Mouse (Mus musculus): ENCODE measurements around the gene Galm. TPM values are rescaled to one million over a fixed set of nuclear protein-coding genes. Genes with fewer than 3 reads are reported as not detected.

Gene Galm
- polyA plus RNA-seq, 1 experiment from 2014 or later: 16.4 TPM

DNA sequence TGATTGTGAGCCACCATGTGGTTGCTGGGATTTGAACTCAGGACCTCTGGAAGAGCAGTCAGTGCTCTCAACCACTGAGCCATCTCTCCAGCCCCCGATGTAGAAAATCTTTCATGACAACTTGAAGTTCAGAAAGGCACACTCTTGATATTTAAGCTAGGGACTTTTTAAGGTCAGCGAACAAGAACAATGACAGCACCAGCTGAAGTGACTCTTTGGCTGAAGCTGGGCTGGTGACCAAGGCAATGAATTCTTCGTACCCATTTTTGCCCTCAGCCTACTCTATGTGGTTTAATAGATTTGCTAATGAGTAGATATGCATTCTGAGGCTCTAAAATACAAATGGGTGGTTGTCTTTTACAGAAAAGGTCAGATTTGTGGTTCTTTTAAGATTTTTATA is 6.9 kb upstream of the Galm start:
- Histone ChIP-seq H3K4me3 (ENCODE audit: low read length) (no peak overlapping the region), H3K27ac (ENCODE audit: low read depth, low read length) (no peak overlapping the region), H3K9ac (ENCODE audit: low read depth, low read length) (no peak overlapping the region), H3K27me3 (ENCODE audit: control insufficient read depth, insufficient read depth, low read length) (no peaks in the 10 kb centered on the region), H3K9me3 (ENCODE audit: control insufficient read depth, low read length) (no peaks in the 10 kb centered on the region), H3K4me1 (ENCODE audit: control insufficient read depth, insufficient read depth, low read length) (no peaks in the 10 kb centered on the region), H3K4me2 (replicated peaks; ENCODE audit: low read depth, low read length) (no peak overlapping the region), H3K36me3 (ENCODE audit: control insufficient read depth, insufficient read depth, low read length) (no peaks in the 10 kb centered on the region)
- WGBS: 88% methylated on average over 3 of the region's 3 CpGs
- ATAC-seq (ENCODE audit: low FRiP score, low TSS enrichment): no peak

DNA sequence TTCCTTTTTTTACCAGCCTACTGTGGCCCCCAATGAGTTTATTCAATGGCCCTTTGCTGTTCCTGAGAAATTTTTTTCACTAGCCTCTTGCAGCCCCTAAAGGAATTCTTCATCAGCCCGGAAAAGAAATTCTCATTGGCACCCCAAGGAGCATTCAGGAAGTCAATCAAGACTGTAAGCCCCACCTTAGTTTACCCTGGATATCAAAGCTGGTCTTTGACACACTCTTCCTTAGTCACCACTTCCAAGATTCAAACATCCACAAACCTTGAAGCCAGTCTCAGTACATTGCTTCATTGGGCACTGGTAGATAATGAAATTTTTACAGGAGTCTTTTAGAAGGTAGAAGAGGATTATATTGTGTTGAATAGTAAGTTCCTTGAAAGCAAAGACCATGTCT is 5.4 kb upstream of the Galm start:
- Histone ChIP-seq H3K4me1 (ENCODE audit: control insufficient read depth, insufficient read depth, low read length) (no peaks in the 10 kb centered on the region), H3K27me3 (ENCODE audit: control insufficient read depth, insufficient read depth, low read length) (no peaks in the 10 kb centered on the region), H3K9ac (ENCODE audit: low read depth, low read length) (no peak overlapping the region), H3K4me3 (ENCODE audit: low read length) (no peak overlapping the region), H3K27ac (ENCODE audit: low read depth, low read length) (no peak overlapping the region), H3K36me3 (ENCODE audit: control insufficient read depth, insufficient read depth, low read length) (no peaks in the 10 kb centered on the region), H3K4me2 (replicated peaks; ENCODE audit: low read depth, low read length) (no peak overlapping the region), H3K9me3 (ENCODE audit: control insufficient read depth, low read length) (no peaks in the 10 kb centered on the region)
- WGBS: 63% methylated on average over 1 of the region's 1 CpGs
- no peak for ATAC-seq (ENCODE audit: low FRiP score, low TSS enrichment)

DNA sequence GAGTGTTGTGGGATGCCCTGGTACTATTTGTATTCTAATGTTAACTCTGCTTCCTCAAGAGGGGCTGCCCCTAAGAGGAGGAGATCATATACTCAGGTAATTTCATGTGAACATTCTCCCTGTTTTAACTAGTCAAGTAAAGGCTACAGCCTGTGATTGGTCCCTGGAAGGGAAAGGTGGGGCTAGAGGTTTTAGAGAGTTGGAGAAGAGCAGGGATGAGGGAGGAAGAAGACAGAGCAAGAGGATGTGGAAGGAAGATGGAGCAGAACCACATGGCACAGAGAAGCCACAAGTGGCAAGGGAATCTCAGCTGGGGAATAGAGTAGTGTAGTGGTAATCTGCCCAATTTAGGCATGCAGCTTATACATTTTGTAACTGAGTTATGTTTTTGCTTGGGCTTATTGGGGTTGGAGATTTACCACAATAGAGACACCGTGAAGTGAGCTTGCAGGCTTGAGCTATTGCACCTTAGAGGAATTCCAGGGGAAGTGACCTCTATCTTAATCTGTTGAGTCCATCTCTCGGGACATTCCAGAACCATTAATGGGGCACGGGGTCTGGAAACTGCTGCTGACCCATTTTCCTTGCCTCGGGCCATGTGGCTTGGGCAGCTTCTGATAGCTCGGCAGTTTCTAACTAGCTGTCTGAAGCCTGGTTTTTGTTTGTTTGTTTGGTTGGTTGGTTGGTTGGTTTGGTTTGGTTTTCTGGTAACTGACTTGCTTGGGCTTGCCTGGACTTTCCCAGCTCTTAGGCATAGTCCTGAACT is 2.1 kb upstream of the Galm start:
- no peak overlapping the region for H3K4me2 ChIP-seq (replicated peaks; ENCODE audit: low read depth, low read length)
- H3K9me3 ChIP-seq (ENCODE audit: control insufficient read depth, low read length): no peaks in the 10 kb centered on the region
- H3K4me1 ChIP-seq (ENCODE audit: control insufficient read depth, insufficient read depth, low read length): peaks cover 7% of the 10 kb centered on the region; the same call in 1 of the 2 replicates
- H3K27me3 ChIP-seq (ENCODE audit: control insufficient read depth, insufficient read depth, low read length): no peaks in the 10 kb centered on the region
- 69% methylated on average over 5 of the region's 5 CpGs for WGBS
- no peak overlapping the region for H3K27ac ChIP-seq (ENCODE audit: low read depth, low read length)
- no peak overlapping the region for H3K4me3 ChIP-seq (ENCODE audit: low read length)
- no peak overlapping the region for H3K9ac ChIP-seq (ENCODE audit: low read depth, low read length)
- no peak for ATAC-seq (ENCODE audit: low FRiP score, low TSS enrichment)
- H3K36me3 ChIP-seq (ENCODE audit: control insufficient read depth, insufficient read depth, low read length): no peaks in the 10 kb centered on the region

DNA sequence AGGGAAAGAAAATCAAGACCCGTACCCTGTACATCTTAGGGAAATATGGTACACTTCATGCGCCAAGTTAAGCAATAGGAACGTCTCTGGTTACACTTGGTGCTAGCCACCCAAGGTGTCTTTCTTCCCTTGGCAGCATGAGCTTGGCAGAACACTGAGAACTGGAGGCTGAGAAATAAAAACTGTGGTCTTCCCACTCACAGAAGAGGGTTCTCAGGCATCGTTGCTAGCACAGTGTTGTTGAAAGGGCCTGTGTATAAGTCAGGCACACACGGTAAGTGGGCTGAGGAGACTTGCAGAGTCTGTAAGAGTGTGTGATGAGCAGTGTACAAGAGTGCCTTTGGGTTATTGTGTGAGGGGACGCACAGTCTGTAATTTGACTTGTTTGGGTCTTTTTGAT is 1.1 kb upstream of the Galm start:
- H3K27me3 ChIP-seq (ENCODE audit: control insufficient read depth, insufficient read depth, low read length): no peaks in the 10 kb centered on the region
- no peaks in the 10 kb centered on the region for H3K36me3 ChIP-seq (ENCODE audit: control insufficient read depth, insufficient read depth, low read length)
- no peak overlapping the region for H3K27ac ChIP-seq (ENCODE audit: low read depth, low read length)
- H3K4me2 ChIP-seq (replicated peaks; ENCODE audit: low read depth, low read length): no peak overlapping the region
- 88% methylated on average over 6 of the region's 6 CpGs for WGBS
- H3K9me3 ChIP-seq (ENCODE audit: control insufficient read depth, low read length): no peaks in the 10 kb centered on the region
- no peak overlapping the region for H3K4me3 ChIP-seq (ENCODE audit: low read length)
- peaks cover 7% of the 10 kb centered on the region; the same call in 1 of the 2 replicates for H3K4me1 ChIP-seq (ENCODE audit: control insufficient read depth, insufficient read depth, low read length)
- no peak overlapping the region for H3K9ac ChIP-seq (ENCODE audit: low read depth, low read length)
- ATAC-seq (ENCODE audit: low FRiP score, low TSS enrichment): no peak

DNA sequence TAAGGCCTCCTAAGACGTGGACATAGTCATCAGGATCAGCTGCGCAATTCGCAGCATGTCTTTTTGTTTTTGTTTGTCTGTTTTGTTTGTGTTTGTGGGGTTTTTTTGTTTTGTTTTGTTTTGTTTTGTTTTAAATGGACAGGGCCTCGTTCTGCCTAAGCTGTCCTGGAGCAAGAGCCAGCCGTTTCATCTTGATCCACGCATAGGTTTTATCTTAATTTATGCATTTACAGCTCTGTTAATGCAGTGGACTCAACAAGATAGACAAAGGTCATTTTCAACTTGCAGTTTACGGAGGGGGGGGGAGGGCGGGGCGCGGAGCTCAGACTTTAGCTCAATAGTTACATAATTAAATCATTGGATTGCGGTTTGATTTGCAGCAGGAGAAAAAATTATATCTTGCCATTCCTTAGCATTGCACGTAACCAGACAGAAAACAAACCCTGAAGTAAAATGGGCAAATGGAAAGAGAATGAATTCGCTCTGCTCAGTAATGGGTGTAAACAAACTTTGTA is 1.3 kb downstream of the Galm start:
- peaks cover 7% of the 10 kb centered on the region; the same call in 1 of the 2 replicates for H3K4me1 ChIP-seq (ENCODE audit: control insufficient read depth, insufficient read depth, low read length)
- H3K27ac ChIP-seq (ENCODE audit: low read depth, low read length): no peak overlapping the region
- WGBS: 78% methylated on average over 13 of the region's 13 CpGs
- peak overlapping the region; percentile 79; the same call in 1 of the 2 replicates for H3K4me2 ChIP-seq (replicated peaks; ENCODE audit: low read depth, low read length)
- no peaks in the 10 kb centered on the region for H3K9me3 ChIP-seq (ENCODE audit: control insufficient read depth, low read length)
- no peaks in the 10 kb centered on the region for H3K27me3 ChIP-seq (ENCODE audit: control insufficient read depth, insufficient read depth, low read length)
- H3K36me3 ChIP-seq (ENCODE audit: control insufficient read depth, insufficient read depth, low read length): no peaks in the 10 kb centered on the region
- H3K9ac ChIP-seq (ENCODE audit: low read depth, low read length): peak overlapping the region; percentile 72; the same call in 1 of the 2 replicates
- ATAC-seq (ENCODE audit: low FRiP score, low TSS enrichment): no peak
- no peak overlapping the region; the same call in 1 of the 2 replicates for H3K4me3 ChIP-seq (ENCODE audit: low read length)

DNA sequence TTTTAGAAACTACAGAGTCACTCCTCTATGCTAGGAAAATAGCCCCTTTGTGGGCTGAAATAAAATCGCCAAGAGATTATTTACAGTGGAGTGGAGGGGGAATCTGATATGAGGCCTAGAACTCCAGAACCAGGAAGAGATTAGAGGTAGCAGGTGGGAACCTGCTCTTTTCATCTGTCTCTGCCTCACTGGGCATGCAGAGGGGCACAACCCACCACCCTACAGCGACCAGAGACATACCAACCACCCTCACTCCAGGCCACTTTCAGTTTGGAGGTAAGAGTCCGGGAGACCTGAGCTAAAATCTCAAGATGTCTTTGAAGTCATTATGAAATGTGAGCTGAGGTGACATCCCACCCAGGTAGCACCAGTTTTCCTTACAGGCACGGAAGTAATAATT is 2.1 kb downstream of the Galm start:
- no peaks in the 10 kb centered on the region for H3K27me3 ChIP-seq (ENCODE audit: control insufficient read depth, insufficient read depth, low read length)
- no peak overlapping the region for H3K27ac ChIP-seq (ENCODE audit: low read depth, low read length)
- H3K4me1 ChIP-seq (ENCODE audit: control insufficient read depth, insufficient read depth, low read length): peaks cover 7% of the 10 kb centered on the region; the same call in 1 of the 2 replicates
- no peak overlapping the region for H3K4me2 ChIP-seq (replicated peaks; ENCODE audit: low read depth, low read length)
- no peak overlapping the region for H3K4me3 ChIP-seq (ENCODE audit: low read length)
- no peak for ATAC-seq (ENCODE audit: low FRiP score, low TSS enrichment)
- no peaks in the 10 kb centered on the region for H3K9me3 ChIP-seq (ENCODE audit: control insufficient read depth, low read length)
- 59% methylated on average over 4 of the region's 4 CpGs for WGBS
- no peak overlapping the region for H3K9ac ChIP-seq (ENCODE audit: low read depth, low read length)
- H3K36me3 ChIP-seq (ENCODE audit: control insufficient read depth, insufficient read depth, low read length): no peaks in the 10 kb centered on the region

DNA sequence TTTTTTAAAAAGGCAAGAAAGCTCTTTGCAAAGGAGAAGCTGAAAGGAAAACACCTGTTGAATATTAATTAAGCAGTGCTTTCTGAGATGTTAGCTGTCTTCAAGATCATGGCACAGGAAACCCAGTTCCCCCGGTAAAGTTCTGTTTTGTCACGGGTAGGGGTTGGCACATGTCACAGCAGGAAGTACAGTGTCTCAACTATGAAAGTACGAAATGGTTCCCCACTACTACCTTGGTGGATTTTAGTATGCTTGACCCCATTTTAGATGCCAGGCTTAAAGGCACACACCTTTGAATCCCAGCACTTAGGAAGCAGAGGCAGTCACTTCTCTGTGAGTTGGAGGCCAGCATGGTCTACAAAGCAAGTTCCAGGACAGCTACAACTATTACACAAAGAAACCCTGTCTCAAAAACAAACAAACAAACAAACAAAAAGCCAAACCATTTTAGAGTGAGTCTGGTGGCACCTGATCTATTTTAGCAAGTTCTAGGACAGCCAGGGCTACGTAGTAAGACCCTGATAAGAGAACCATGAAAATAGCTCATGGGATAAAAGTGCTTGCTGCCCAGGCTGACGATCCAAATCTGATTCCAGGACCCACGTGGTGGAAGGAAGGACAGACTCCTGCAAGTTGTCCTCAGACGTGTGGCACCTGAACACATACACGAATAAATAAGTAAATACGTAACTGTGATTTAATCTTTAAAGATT is 3.6 kb downstream of the Galm start:
- no peak for ATAC-seq (ENCODE audit: low FRiP score, low TSS enrichment)
- 82% methylated on average over 9 of the region's 9 CpGs for WGBS
- H3K27me3 ChIP-seq (ENCODE audit: control insufficient read depth, insufficient read depth, low read length): no peaks in the 10 kb centered on the region

DNA sequence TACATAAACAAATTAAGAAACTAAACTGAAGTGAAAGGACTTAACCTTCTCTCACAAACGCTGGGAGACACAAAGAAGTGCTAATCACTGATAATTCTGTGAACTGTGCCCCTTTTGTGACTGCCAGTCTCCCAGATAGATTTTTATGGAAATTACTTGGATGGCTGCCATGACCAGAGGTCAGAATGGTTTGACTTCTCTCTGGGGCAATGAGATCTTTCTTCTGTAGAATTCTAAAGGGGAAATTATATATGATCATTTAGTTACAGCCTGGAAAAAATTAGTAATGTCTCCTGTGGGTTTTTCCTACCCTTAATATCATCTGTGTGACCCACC is 4.1 kb downstream of the Galm start:
- no peaks in the 10 kb centered on the region for H3K36me3 ChIP-seq (ENCODE audit: control insufficient read depth, insufficient read depth, low read length)
- H3K4me2 ChIP-seq (replicated peaks; ENCODE audit: low read depth, low read length): no peak overlapping the region
- H3K27me3 ChIP-seq (ENCODE audit: control insufficient read depth, insufficient read depth, low read length): no peaks in the 10 kb centered on the region
- ATAC-seq (ENCODE audit: low FRiP score, low TSS enrichment): no peak
- H3K4me1 ChIP-seq (ENCODE audit: control insufficient read depth, insufficient read depth, low read length): peaks cover 7% of the 10 kb centered on the region; the same call in 1 of the 2 replicates
- no peak overlapping the region for H3K9ac ChIP-seq (ENCODE audit: low read depth, low read length)
- H3K4me3 ChIP-seq (ENCODE audit: low read length): no peak overlapping the region
- WGBS: 60% methylated on average over 1 of the region's 1 CpGs
- no peak overlapping the region for H3K27ac ChIP-seq (ENCODE audit: low read depth, low read length)
- no peaks in the 10 kb centered on the region for H3K9me3 ChIP-seq (ENCODE audit: control insufficient read depth, low read length)

More for the DNA sequence above, 3.6 kb downstream of the Galm start:
- H3K36me3 ChIP-seq (ENCODE audit: control insufficient read depth, insufficient read depth, low read length): no peaks in the 10 kb centered on the region
- no peak overlapping the region for H3K4me3 ChIP-seq (ENCODE audit: low read length)
- no peak overlapping the region for H3K27ac ChIP-seq (ENCODE audit: low read depth, low read length)
- no peak overlapping the region for H3K4me2 ChIP-seq (replicated peaks; ENCODE audit: low read depth, low read length)
- peaks cover 7% of the 10 kb centered on the region; the same call in 1 of the 2 replicates for H3K4me1 ChIP-seq (ENCODE audit: control insufficient read depth, insufficient read depth, low read length)
- no peak overlapping the region for H3K9ac ChIP-seq (ENCODE audit: low read depth, low read length)
- H3K9me3 ChIP-seq (ENCODE audit: control insufficient read depth, low read length): no peaks in the 10 kb centered on the region

DNA sequence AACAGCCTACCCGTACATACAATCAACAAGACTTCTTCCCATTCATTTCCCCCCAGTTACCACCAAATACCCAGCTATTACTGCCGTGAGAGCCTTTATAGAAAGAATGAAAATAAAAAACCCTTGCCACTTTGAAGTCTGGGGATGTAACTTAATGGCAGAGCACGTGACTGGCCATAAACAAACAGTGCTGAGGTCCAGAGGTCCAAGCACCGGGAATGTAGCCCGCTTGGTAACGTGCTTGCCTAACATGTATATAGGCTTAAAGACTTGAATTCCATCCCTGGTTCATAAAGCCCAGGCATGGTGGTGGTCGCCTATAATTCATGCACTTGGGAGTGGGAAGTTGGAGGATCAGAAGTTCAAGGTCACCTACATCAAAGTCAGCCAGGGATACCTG is 4.6 kb downstream of the Galm start:
- WGBS: 41% methylated on average over 7 of the region's 7 CpGs
- Histone ChIP-seq H3K27ac (ENCODE audit: low read depth, low read length) (no peak overlapping the region), H3K4me1 (ENCODE audit: control insufficient read depth, insufficient read depth, low read length) (peaks cover 7% of the 10 kb centered on the region; the same call in 1 of the 2 replicates), H3K4me3 (ENCODE audit: low read length) (no peak overlapping the region), H3K27me3 (ENCODE audit: control insufficient read depth, insufficient read depth, low read length) (no peaks in the 10 kb centered on the region), H3K4me2 (replicated peaks; ENCODE audit: low read depth, low read length) (no peak overlapping the region), H3K9me3 (ENCODE audit: control insufficient read depth, low read length) (no peaks in the 10 kb centered on the region), H3K36me3 (ENCODE audit: control insufficient read depth, insufficient read depth, low read length) (no peaks in the 10 kb centered on the region), H3K9ac (ENCODE audit: low read depth, low read length) (no peak overlapping the region)
- no peak for ATAC-seq (ENCODE audit: low FRiP score, low TSS enrichment)
